Mouse (Mus musculus): Measurements from ENCODE around the gene Blm. TPM values are rescaled to one million over a fixed set of nuclear protein-coding genes. Genes with fewer than 3 reads are reported as not detected.

Blm gene
- total RNA-seq (2023) = 10 to 100 TPM; 12.5 to 18.9 TPM

GRCm38 (mm10) chr7:80535009-80535744 lies at the start of gene Blm:
Blm (minus strand) TSS chr7:80535119.

GRCm38 (mm10) chr7:80405188-80405695 lies 129.7 kb downstream of the Blm start, which contains the start of gene Furin:
Furin (minus strand) TSS chr7:80405436.

Other genes starting within 250 kb of the Blm start
- gene Prc1, start 240.7 kb downstream of the Blm start, total RNA-seq (2023) = 1 to 10 TPM; 6.4 to 6.6 TPM
- 10 to 100 TPM; 32.9 to 35.2 TPM for gene Rccd1, start 210.7 kb downstream of the Blm start, total RNA-seq (2023)
- 10 to 100 TPM; 78.5 to 99.3 TPM for gene Unc45a, start 194.1 kb downstream of the Blm start, total RNA-seq (2023)
- 10 to 100 TPM; 10.4 to 31.2 TPM for gene Hddc3, start 192.0 kb downstream of the Blm start, total RNA-seq (2023)
- gene Man2a2, start 163.7 kb downstream of the Blm start, total RNA-seq (2023) = 100 to 1,000 TPM; 105 to 122 TPM
- gene Fes, start 147.2 kb downstream of the Blm start, total RNA-seq (2023) = 10 to 100 TPM; 30.1 to 41.4 TPM
- 10 to 100 TPM; 59.5 to 68.3 TPM for gene Furin, start 129.7 kb downstream of the Blm start, total RNA-seq (2023)
- 10 to 100 TPM; 34.4 to 41.4 TPM for gene Crtc3, start 153.8 kb upstream of the Blm start, total RNA-seq (2023)

Measured in B cell, adult 67 days (primary cell).